Mouse (Mus musculus) embryonic facial prominence, embryonic 15.5 days (tissue): ENCODE data around the gene Nrp1. TPM values are rescaled to one million over a fixed set of nuclear protein-coding genes. Genes with fewer than 3 reads are reported as not detected.

Source experiments
- ATAC-seq: fragments of 200-750 bp; cut with Nextera tagmentation; 2 replicates; pipeline ENCODE4 v1.8.0; 2017; ENCODE audit warnings: low read depth, moderate TSS enrichment; ENCODE audit not compliant: insufficient number of reproducible peaks, low FRiP score, low TSS enrichment
- H3K27ac ChIP-seq: fragments of 300-500 bp; sonication (generic); replicated peaks from 2 replicates; pipeline ENCODE4 v1.5.1; 2015; ENCODE audit warnings: mild to moderate bottlenecking, inconsistent platforms
- H3K27me3 ChIP-seq: fragments of 300-500 bp; sonication (generic); 2 replicates; pipeline ENCODE4 v1.6.1; 2015; ENCODE audit warnings: inconsistent platforms
- H3K36me3 ChIP-seq: fragments of 300-500 bp; sonication (generic); 2 replicates; pipeline ENCODE4 v1.6.1; 2015; ENCODE audit warnings: mild to moderate bottlenecking, inconsistent platforms
- H3K4me1 ChIP-seq: fragments of 300-500 bp; sonication (generic); 2 replicates; pipeline ENCODE4 v1.6.1; 2015; ENCODE audit warnings: inconsistent platforms
- H3K4me2 ChIP-seq: fragments of 300-500 bp; sonication (generic); replicated peaks from 2 replicates; pipeline ENCODE4 v1.6.1; 2015; ENCODE audit warnings: mild to moderate bottlenecking, inconsistent platforms
- H3K4me3 ChIP-seq: fragments of 300-500 bp; sonication (generic); replicated peaks from 2 replicates; pipeline ENCODE4 v1.5.1; 2015; ENCODE audit warnings: mild to moderate bottlenecking, inconsistent platforms
- H3K9ac ChIP-seq: fragments of 300-500 bp; sonication (generic); 2 replicates; pipeline ENCODE4 v1.6.1; 2015; ENCODE audit warnings: inconsistent platforms
- H3K9me3 ChIP-seq: fragments of 300-500 bp; sonication (generic); replicated peaks from 2 replicates; pipeline ENCODE4 v1.6.1; 2016; ENCODE audit warnings: inconsistent platforms
- WGBS: fragments of 180-500 bp; shearing (Covaris S2); methylation state at CpG from one replicate; pipeline ENCODE4 v1.1.7; 2015; 5-methylcytosine and 5-hydroxymethylcytosine counted together
- polyA plus RNA-seq: library from polyadenylated mRNA; unstranded; fragments of >200 nt; fragmentation: Nextera tagmentation; extraction: Ambion mirVana; gene quantifications from 2 replicates; pipeline ENCODE4 v1.2.1, GENCODE M21; 2015

Gene Nrp1
- polyA plus RNA-seq, 1 experiment from 2014 or later = 114 TPM

- WGBS = 75% methylated on average over 6 of the region's 6 CpGs
- ATAC-seq = no peak
Measured at GRCm38 (mm10) chr8:128371026-128371425, 12.6 kb downstream of the Nrp1 start.

DNA sequence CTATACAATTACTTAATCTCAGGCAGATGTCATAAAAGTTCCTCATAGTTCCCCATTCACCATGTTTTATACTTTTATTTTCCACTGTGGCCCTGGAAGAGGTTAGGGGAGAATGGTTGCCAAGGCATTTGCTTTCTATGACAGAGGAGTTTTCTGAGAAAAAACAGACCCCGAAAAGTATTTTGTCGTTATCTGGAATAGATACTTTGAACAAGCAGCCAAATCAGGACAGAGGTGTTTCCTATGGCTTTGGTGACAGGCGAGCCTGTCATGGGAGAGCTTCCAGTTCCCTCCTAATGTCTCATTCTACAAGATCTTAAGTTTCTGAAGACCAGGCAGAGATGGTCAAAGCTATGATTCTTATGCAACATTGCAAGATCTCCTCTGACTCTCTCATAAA, 13.4 kb downstream of the Nrp1 start:
- H3K27ac ChIP-seq = no peak overlapping the region
- no peaks in the 10 kb centered on the region for H3K9me3 ChIP-seq
- no peaks in the 10 kb centered on the region for H3K27me3 ChIP-seq
- 0 out of 2 replicates have a peak, but pooled peaks cover 12% of the 10 kb centered on the region for H3K4me1 ChIP-seq
- no peak overlapping the region for H3K4me2 ChIP-seq
- H3K36me3 ChIP-seq = no peaks in the 10 kb centered on the region
- 69% methylated on average over 3 of the region's 3 CpGs for WGBS
- H3K9ac ChIP-seq = no peak overlapping the region
- ATAC-seq = no peak
- no peak overlapping the region for H3K4me3 ChIP-seq

More at GRCm38 (mm10) chr8:128371026-128371425, 12.6 kb downstream of the Nrp1 start:
- Histone ChIP-seq H3K27ac (no peak overlapping the region), H3K9ac (no peak overlapping the region), H3K4me2 (no peak overlapping the region), H3K36me3 (no peaks in the 10 kb centered on the region), H3K4me1 (0 out of 2 replicates have a peak, but pooled peaks cover 9% of the 10 kb centered on the region), H3K27me3 (no peaks in the 10 kb centered on the region), H3K4me3 (no peak overlapping the region), H3K9me3 (no peaks in the 10 kb centered on the region)

- Histone ChIP-seq H3K9ac (no peak overlapping the region), H3K9me3 (no peaks in the 10 kb centered on the region), H3K4me3 (no peak overlapping the region), H3K36me3 (no peaks in the 10 kb centered on the region), H3K27me3 (no peaks in the 10 kb centered on the region), H3K27ac (no peak overlapping the region), H3K4me1 (peaks cover 12% of the 10 kb centered on the region; the same call in 1 of the 2 replicates), H3K4me2 (no peak overlapping the region)
- no peak for ATAC-seq
- WGBS = 85% methylated on average over 5 of the region's 5 CpGs
Measured at GRCm38 (mm10) chr8:128372724-128373123, 14.3 kb downstream of the Nrp1 start.

- Histone ChIP-seq H3K27ac (no peak overlapping the region), H3K4me3 (no peak overlapping the region), H3K27me3 (no peaks in the 10 kb centered on the region), H3K9ac (no peak overlapping the region), H3K36me3 (no peaks in the 10 kb centered on the region), H3K4me2 (no peak overlapping the region), H3K9me3 (no peaks in the 10 kb centered on the region), H3K4me1 (peaks cover 12% of the 10 kb centered on the region; the same call in 1 of the 2 replicates)
- WGBS = 83% methylated on average over 6 of the region's 6 CpGs
- no peak for ATAC-seq
Measured at GRCm38 (mm10) chr8:128373418-128373817, 15.0 kb downstream of the Nrp1 start.

- 53% methylated on average over 4 of the region's 4 CpGs for WGBS
Measured at GRCm38 (mm10) chr8:128375291-128375690, 16.9 kb downstream of the Nrp1 start.

GRCm38 (mm10) chr8:128383176-128383575, 24.8 kb downstream of the Nrp1 start:
- H3K4me1 ChIP-seq = peaks cover 20% of the 10 kb centered on the region
- WGBS = 47% methylated on average over 3 of the region's 3 CpGs
- no peak overlapping the region for H3K9ac ChIP-seq
- no peak for ATAC-seq
- H3K36me3 ChIP-seq = no peaks in the 10 kb centered on the region
- H3K27me3 ChIP-seq = no peaks in the 10 kb centered on the region
- H3K4me2 ChIP-seq = no peak overlapping the region
- H3K9me3 ChIP-seq = no peaks in the 10 kb centered on the region
- no peak overlapping the region for H3K27ac ChIP-seq
- H3K4me3 ChIP-seq = no peak overlapping the region

More at GRCm38 (mm10) chr8:128375291-128375690, 16.9 kb downstream of the Nrp1 start:
- no peak for ATAC-seq
- no peak overlapping the region for H3K27ac ChIP-seq
- peaks cover 12% of the 10 kb centered on the region; the same call in 1 of the 2 replicates for H3K4me1 ChIP-seq
- H3K9ac ChIP-seq = no peak overlapping the region
- no peak overlapping the region for H3K4me3 ChIP-seq
- no peaks in the 10 kb centered on the region for H3K27me3 ChIP-seq
- no peaks in the 10 kb centered on the region for H3K9me3 ChIP-seq
- H3K36me3 ChIP-seq = no peaks in the 10 kb centered on the region
- H3K4me2 ChIP-seq = no peak overlapping the region

DNA sequence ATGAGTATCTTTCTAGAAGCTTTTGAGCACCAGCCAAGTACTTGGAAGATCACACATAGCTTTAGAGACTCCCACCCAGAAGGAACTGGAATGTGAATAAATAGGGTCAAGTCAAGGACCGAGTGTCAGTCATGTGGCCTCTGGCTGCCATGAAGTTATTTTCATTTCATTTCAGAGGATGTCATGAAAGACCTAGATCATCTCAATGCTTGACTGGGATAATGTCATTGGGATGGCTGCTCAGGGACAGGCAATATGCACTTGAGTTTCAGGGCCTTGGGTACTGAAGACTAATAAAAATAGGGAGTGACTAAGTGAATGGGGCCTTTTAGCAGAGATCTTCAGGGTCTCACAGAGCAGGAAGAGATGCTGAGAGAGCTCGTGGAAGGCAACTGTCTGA, 26.0 kb downstream of the Nrp1 start:
- H3K9ac ChIP-seq = no peak overlapping the region
- no peak overlapping the region for H3K27ac ChIP-seq
- H3K4me1 ChIP-seq = peaks cover 20% of the 10 kb centered on the region
- no peaks in the 10 kb centered on the region for H3K36me3 ChIP-seq
- no peak for ATAC-seq
- no peaks in the 10 kb centered on the region for H3K27me3 ChIP-seq
- 60% methylated on average over 2 of the region's 2 CpGs for whole genome bisulfite sequencing
- H3K4me2 ChIP-seq = no peak overlapping the region
- H3K4me3 ChIP-seq = no peak overlapping the region
- H3K9me3 ChIP-seq = no peaks in the 10 kb centered on the region

DNA sequence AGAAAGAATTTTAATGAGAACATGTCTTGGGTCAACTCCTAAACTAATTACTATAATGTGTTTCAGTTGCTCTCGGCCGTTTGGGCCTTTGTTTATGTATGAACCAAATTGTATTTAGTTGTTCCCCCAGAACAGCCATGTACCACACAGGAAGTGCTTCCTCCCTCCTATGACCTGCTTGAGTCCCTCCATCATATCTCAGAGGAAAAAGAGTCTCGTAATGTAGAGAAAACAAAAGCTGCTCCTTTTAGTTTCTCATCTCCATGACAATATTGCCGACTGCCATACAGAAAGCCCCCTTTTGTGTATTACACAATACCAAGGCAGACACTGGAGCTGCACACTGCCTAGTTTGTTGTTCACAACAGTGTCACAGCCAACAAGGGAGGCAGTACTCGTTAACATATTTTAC, 26.5 kb downstream of the Nrp1 start:
- Histone ChIP-seq H3K4me1 (peaks cover 20% of the 10 kb centered on the region), H3K27ac (0 out of 2 replicates have a peak overlapping the region, but pooled peaks have one; percentile 22), H3K9me3 (no peaks in the 10 kb centered on the region), H3K9ac (no peak overlapping the region), H3K4me2 (no peak overlapping the region), H3K27me3 (no peaks in the 10 kb centered on the region), H3K4me3 (no peak overlapping the region), H3K36me3 (no peaks in the 10 kb centered on the region)
- ATAC-seq = no peak
- 46% methylated on average over 5 of the region's 5 CpGs for WGBS

- WGBS = 56% methylated on average over 2 of the region's 2 CpGs
- Histone ChIP-seq H3K4me2 (no peak overlapping the region), H3K36me3 (no peaks in the 10 kb centered on the region), H3K4me3 (no peak overlapping the region), H3K9me3 (no peaks in the 10 kb centered on the region), H3K27ac (no peak overlapping the region), H3K4me1 (peaks cover 20% of the 10 kb centered on the region), H3K9ac (no peak overlapping the region), H3K27me3 (no peaks in the 10 kb centered on the region)
- ATAC-seq = no peak
Measured at GRCm38 (mm10) chr8:128386963-128387621, 28.7 kb downstream of the Nrp1 start.

GRCm38 (mm10) chr8:128390759-128391158, 32.4 kb downstream of the Nrp1 start:
- Histone ChIP-seq H3K4me1 (peaks cover 18% of the 10 kb centered on the region; the same call in 1 of the 2 replicates), H3K4me3 (no peak overlapping the region), H3K9me3 (no peaks in the 10 kb centered on the region), H3K27me3 (no peaks in the 10 kb centered on the region), H3K9ac (no peak overlapping the region), H3K36me3 (no peaks in the 10 kb centered on the region), H3K4me2 (no peak overlapping the region), H3K27ac (no peak overlapping the region)
- ATAC-seq = no peak

DNA sequence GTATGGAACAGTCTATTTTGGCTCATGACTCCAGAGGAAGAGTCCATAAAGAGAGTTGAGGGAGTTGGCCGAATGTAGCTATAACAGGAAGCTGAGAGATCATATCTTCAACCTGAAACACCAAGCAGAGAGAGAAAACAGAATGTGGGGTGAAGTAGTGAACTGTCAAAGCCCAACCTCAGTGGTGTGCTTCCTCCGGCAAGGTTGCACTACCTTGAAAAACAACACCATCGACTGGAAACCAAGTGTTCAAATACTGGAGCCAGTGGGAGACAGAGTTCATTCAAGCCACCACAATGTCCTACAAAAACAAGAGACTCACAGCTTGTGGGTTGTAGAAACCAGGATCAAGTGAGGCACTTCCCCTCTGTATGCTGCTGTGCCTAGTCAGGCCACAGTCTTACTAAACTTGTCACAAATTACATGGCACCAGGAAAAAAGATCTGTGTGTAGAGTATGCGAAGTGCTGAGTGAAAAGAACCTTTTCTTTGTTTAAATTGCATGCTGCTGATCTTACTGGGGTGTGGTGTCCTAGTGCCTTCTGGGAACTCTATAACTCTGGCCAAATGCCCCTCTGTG, 32.9 kb downstream of the Nrp1 start:
- ATAC-seq = no peak
- H3K27ac ChIP-seq = no peak overlapping the region
- 85% methylated on average over 4 of the region's 4 CpGs for WGBS
- H3K27me3 ChIP-seq = no peaks in the 10 kb centered on the region
- H3K9me3 ChIP-seq = no peaks in the 10 kb centered on the region
- H3K4me2 ChIP-seq = no peak overlapping the region
- H3K4me3 ChIP-seq = no peak overlapping the region
- H3K36me3 ChIP-seq = no peaks in the 10 kb centered on the region
- no peak overlapping the region for H3K9ac ChIP-seq
- H3K4me1 ChIP-seq = peaks cover 18% of the 10 kb centered on the region; the same call in 1 of the 2 replicates
